In genomic region chr4:117124518-117125347, GRCm38 (mm10) we compare ENCODE assay signal across 8 mouse cellular contexts. TPM values are rescaled to one million over a fixed set of nuclear protein-coding genes. Genes with fewer than 3 reads are reported as not detected.
DNase-seq lines count a peak whose midpoint lies in the region; ATAC-seq and TF ChIP-seq lines count a peak whose summit lies in the region.

No protein-coding gene starts in this region.

- no peaks in the 10 kb centered on the region for H3K27me3 ChIP-seq in forebrain, embryonic 11.5 days (ENCODE audit: control insufficient read depth, insufficient read depth, low read length)
- no peaks in the 10 kb centered on the region for H3K27me3 ChIP-seq in hindbrain, embryonic 14.5 days (ENCODE audit: control insufficient read depth, insufficient read depth, low read length)
- no peaks in the 10 kb centered on the region for H3K27me3 ChIP-seq in liver, embryonic 11.5 days (replicated peaks; ENCODE audit: control insufficient read depth, insufficient read depth, low read length)
- no peaks in the 10 kb centered on the region for H3K27me3 ChIP-seq in myocyte (ENCODE audit: control insufficient read depth, insufficient read depth, insufficient read length)

- peaks cover 18% of the 10 kb centered on the region for H3K4me1 ChIP-seq in forebrain, embryonic 11.5 days (replicated peaks; ENCODE audit: control insufficient read depth, insufficient read depth, low read length)
- H3K4me1 ChIP-seq in hindbrain, embryonic 14.5 days (replicated peaks; ENCODE audit: control insufficient read depth, insufficient read depth, low read length): peaks cover 24% of the 10 kb centered on the region
- peaks cover 32% of the 10 kb centered on the region for H3K4me1 ChIP-seq in liver, embryonic 11.5 days (replicated peaks; ENCODE audit: control insufficient read depth, insufficient read depth, low read length)

- no peak overlapping the region for H3K27ac ChIP-seq in forebrain, embryonic 11.5 days (ENCODE audit: low read depth, low read length)
- peak overlapping the region; percentile 73 for H3K27ac ChIP-seq in hindbrain, embryonic 14.5 days
- peak overlapping the region; percentile 47 for H3K27ac ChIP-seq in liver, embryonic 11.5 days (ENCODE audit: low read depth, low read length)

- peak overlapping the region; percentile 41 for H3K9ac ChIP-seq in forebrain, embryonic 11.5 days (ENCODE audit: low read length)
- peak overlapping the region; percentile 45 for H3K9ac ChIP-seq in hindbrain, embryonic 14.5 days
- peak overlapping the region; percentile 50 for H3K9ac ChIP-seq in liver, embryonic 11.5 days (ENCODE audit: low read depth, low read length)

- TF ChIP-seq POLR2A in myocyte (IDR thresholded peaks at IDR 0.05; ENCODE audit: insufficient read length, low read depth): no peak

- 79% methylated on average over 14 of the region's 14 CpGs for WGBS in forebrain, embryonic 11.5 days
- 71% methylated on average over 14 of the region's 14 CpGs for WGBS in hindbrain, embryonic 14.5 days
- 28% methylated on average over 14 of the region's 14 CpGs for WGBS in liver, embryonic 11.5 days

- H3ac ChIP-seq in myocyte (ENCODE audit: control insufficient read depth, insufficient read length): no peak overlapping the region

- peaks cover 3% of the 10 kb centered on the region; the same call in 1 of the 2 replicates for H3K36me3 ChIP-seq in forebrain, embryonic 11.5 days (ENCODE audit: control insufficient read depth, insufficient read depth, low read length)
- H3K36me3 ChIP-seq in hindbrain, embryonic 14.5 days (replicated peaks; ENCODE audit: control insufficient read depth, insufficient read depth): peaks cover 22% of the 10 kb centered on the region
- peaks cover 3% of the 10 kb centered on the region; the same call in 1 of the 2 replicates for H3K36me3 ChIP-seq in liver, embryonic 11.5 days (ENCODE audit: control insufficient read depth, insufficient read depth, low read length)
- H3K36me3 ChIP-seq in myocyte (ENCODE audit: control insufficient read depth, insufficient read depth): peaks cover 4% of the 10 kb centered on the region

- no peaks in the 10 kb centered on the region for H3K9me3 ChIP-seq in forebrain, embryonic 11.5 days (ENCODE audit: control insufficient read depth, low read length)
- H3K9me3 ChIP-seq in hindbrain, embryonic 14.5 days (ENCODE audit: control insufficient read depth, low read length): no peaks in the 10 kb centered on the region
- no peaks in the 10 kb centered on the region for H3K9me3 ChIP-seq in liver, embryonic 11.5 days (ENCODE audit: control insufficient read depth, low read length)

- no peak for ATAC-seq in forebrain, embryonic 11.5 days (replicated peaks; ENCODE audit: low FRiP score)
- ATAC-seq in hindbrain, embryonic 14.5 days (ENCODE audit: low FRiP score): no peak
- ATAC-seq in liver, embryonic 11.5 days (replicated peaks; ENCODE audit: low FRiP score): no peak

- H3K79me2 ChIP-seq in myocyte (ENCODE audit: control insufficient read depth, insufficient read depth): peaks cover 7% of the 10 kb centered on the region

- peak; percentile 60 to 69 for DNase-seq in right cerebral cortex, postnatal 10 days (ENCODE audit: low spot score in 2 of 2)
- DNase-seq in right cerebral cortex, adult 18-20 months: no peak
- no peak for DNase-seq in forebrain, embryonic 11.5 days (ENCODE audit: low spot score)
- DNase-seq in hindbrain, embryonic 14.5 days (ENCODE audit: low spot score): no peak
- DNase-seq in liver, embryonic 11.5 days (ENCODE audit: low spot score): peak; percentile 54
- DNase-seq in retina, postnatal 1 day: no peak
- DNase-seq in right cerebral cortex, postnatal 14 days: no peak

- H3K4me2 ChIP-seq in forebrain, embryonic 11.5 days (ENCODE audit: low read depth, low read length, severe bottlenecking): no peak overlapping the region
- peak overlapping the region; percentile 20; the same call in 1 of the 2 replicates for H3K4me2 ChIP-seq in hindbrain, embryonic 14.5 days (replicated peaks)
- H3K4me2 ChIP-seq in liver, embryonic 11.5 days: peak overlapping the region; percentile 38
- H3K4me2 ChIP-seq in myocyte (ENCODE audit: low read depth): peak overlapping the region; percentile 92

- H3K4me3 ChIP-seq in forebrain, embryonic 11.5 days (ENCODE audit: low read depth, low read length): no peak overlapping the region
- H3K4me3 ChIP-seq in hindbrain, embryonic 14.5 days (replicated peaks; ENCODE audit: low read length): no peak overlapping the region
- no peak overlapping the region for H3K4me3 ChIP-seq in liver, embryonic 11.5 days (ENCODE audit: low read depth, low read length)
- H3K4me3 ChIP-seq in myocyte: peak overlapping the region; percentile 20

TF ChIP-seq in myocyte, 11 proteins besides CTCF, POLR2A, EP300 and RAD21:
- TF ChIP-seq CEBPB (IDR thresholded peaks at IDR 0.05; ENCODE audit: insufficient read depth, poor library complexity, severe bottlenecking): 0 out of 2 replicates have a peak, but pooled peaks have one; percentile 3
- peak; percentile 13 for TF ChIP-seq POLR2AphosphoS2 (IDR thresholded peaks at IDR 0.05; ENCODE audit: insufficient read length, low read depth)
- TF ChIP-seq USF1 (IDR thresholded peaks at IDR 0.05; ENCODE audit: low read depth): no peak

RNA-seq across cellular contexts. Expression of gene Btbd19, which starts 0.8 kb away (rescaled TPM):
- polyA plus RNA-seq in forebrain, embryonic 11.5 days (2014; fragmentation: Nextera tagmentation; extraction: Ambion mirVana): 4.1 and 6.5 TPM in 2 replicates
- 3.1 and 3.2 TPM in 2 replicates for polyA plus RNA-seq in hindbrain, embryonic 14.5 days (2014; fragmentation: Nextera tagmentation; extraction: Ambion mirVana)
- 8.3 and 8.5 TPM in 2 replicates for polyA plus RNA-seq in liver, embryonic 11.5 days (2014; fragmentation: Nextera tagmentation; extraction: Ambion mirVana)
- 20.2 TPM for polyA plus RNA-seq in myocyte (2012; fragmentation: generic; extraction: Trizol)

RNA-seq across cellular contexts. Expression of gene Tctex1d4, which starts 1.9 kb away (rescaled TPM):
- polyA plus RNA-seq in forebrain, embryonic 11.5 days (2014; fragmentation: Nextera tagmentation; extraction: Ambion mirVana): not detected in 2 replicates
- polyA plus RNA-seq in hindbrain, embryonic 14.5 days (2014; fragmentation: Nextera tagmentation; extraction: Ambion mirVana): 0.82 and 1.6 TPM in 2 replicates
- polyA plus RNA-seq in liver, embryonic 11.5 days (2014; fragmentation: Nextera tagmentation; extraction: Ambion mirVana): not detected in 2 replicates
- polyA plus RNA-seq in myocyte (2012; fragmentation: generic; extraction: Trizol): 0.18 TPM

RNA-seq across cellular contexts. Expression of gene Plk3, which starts 9.0 kb away (rescaled TPM):
- 16.0 and 17.4 TPM in 2 replicates for polyA plus RNA-seq in forebrain, embryonic 11.5 days (2014; fragmentation: Nextera tagmentation; extraction: Ambion mirVana)
- 17.4 and 21.7 TPM in 2 replicates for polyA plus RNA-seq in hindbrain, embryonic 14.5 days (2014; fragmentation: Nextera tagmentation; extraction: Ambion mirVana)
- 2.4 and 2.5 TPM in 2 replicates for polyA plus RNA-seq in liver, embryonic 11.5 days (2014; fragmentation: Nextera tagmentation; extraction: Ambion mirVana)
- polyA plus RNA-seq in myocyte (2012; fragmentation: generic; extraction: Trizol): 17.4 TPM

RNA-seq across cellular contexts. Expression of gene Ptch2, which starts 28.9 kb away (rescaled TPM):
- 5.8 and 6.4 TPM in 2 replicates for polyA plus RNA-seq in forebrain, embryonic 11.5 days (2014; fragmentation: Nextera tagmentation; extraction: Ambion mirVana)
- polyA plus RNA-seq in hindbrain, embryonic 14.5 days (2014; fragmentation: Nextera tagmentation; extraction: Ambion mirVana): 5.6 and 7.7 TPM in 2 replicates
- 1.4 and 1.8 TPM in 2 replicates for polyA plus RNA-seq in liver, embryonic 11.5 days (2014; fragmentation: Nextera tagmentation; extraction: Ambion mirVana)
- 0.02 TPM for polyA plus RNA-seq in myocyte (2012; fragmentation: generic; extraction: Trizol)

RNA-seq across cellular contexts. Expression of gene Rps8, which starts 31.3 kb away (rescaled TPM):
- polyA plus RNA-seq in forebrain, embryonic 11.5 days (2014; fragmentation: Nextera tagmentation; extraction: Ambion mirVana): 797 and 841 TPM in 2 replicates
- 549 and 672 TPM in 2 replicates for polyA plus RNA-seq in hindbrain, embryonic 14.5 days (2014; fragmentation: Nextera tagmentation; extraction: Ambion mirVana)
- 1,349 and 1,481 TPM in 2 replicates for polyA plus RNA-seq in liver, embryonic 11.5 days (2014; fragmentation: Nextera tagmentation; extraction: Ambion mirVana)
- polyA plus RNA-seq in myocyte (2012; fragmentation: generic; extraction: Trizol): 3,907 TPM

Comparison
In these comparisons a context has a peak if more than half of its experiments do, and no peak if none do; other contexts are left out.
1. DNase-seq: peak in right cerebral cortex, postnatal 10 days (2 of 2) and liver, embryonic 11.5 days (single experiment); none in right cerebral cortex, adult 18-20 months (single experiment), forebrain, embryonic 11.5 days (single experiment), hindbrain, embryonic 14.5 days (single experiment), retina, postnatal 1 day (single experiment) and right cerebral cortex, postnatal 14 days (single experiment).
2. Peak in every context shown above with its lines, with median percentiles within 50 percentile points of each other: H3K9ac ChIP-seq.